Mouse (Mus musculus) spleen, adult 18-20 months (tissue): ENCODE measurements around the gene Arhgap24.

Experiments
- DNase-seq, 2 experiments: peaks; one replicate each; pipeline ENCODE4 v3.0.0; 2022; ENCODE audit warnings: mixed read lengths in 2 of 2

The Arhgap24 gene

GRCm38 (mm10) chr5:102687673-102688072, 206.5 kb downstream of the Arhgap24 start:
- DNase-seq: no peak

- DNase-seq: peak in 1 of 2 experiments; percentile 33
Measured at GRCm38 (mm10) chr5:102692487-102692886, 211.3 kb downstream of the Arhgap24 start.

- no peak for DNase-seq
Measured at GRCm38 (mm10) chr5:102693192-102693591, 212.0 kb downstream of the Arhgap24 start.

GRCm38 (mm10) chr5:102693871-102694270, 212.7 kb downstream of the Arhgap24 start:
- no peak for DNase-seq

- DNase-seq: no peak
Measured at GRCm38 (mm10) chr5:102697784-102698183, 216.6 kb downstream of the Arhgap24 start.

- DNase-seq: no peak
Measured at GRCm38 (mm10) chr5:102698396-102698795, 217.2 kb downstream of the Arhgap24 start.

GRCm38 (mm10) chr5:102698891-102699290, 217.7 kb downstream of the Arhgap24 start:
- no peak for DNase-seq

- no peak for DNase-seq
Measured at GRCm38 (mm10) chr5:102702581-102702980, 221.4 kb downstream of the Arhgap24 start.

GRCm38 (mm10) chr5:102703325-102704099, 222.3 kb downstream of the Arhgap24 start:
- DNase-seq: peak; percentile 12 to 64

- no peak for DNase-seq
Measured at GRCm38 (mm10) chr5:102705170-102705569, 224.0 kb downstream of the Arhgap24 start.

GRCm38 (mm10) chr5:102710336-102710735, 229.1 kb downstream of the Arhgap24 start:
- DNase-seq: no peak

GRCm38 (mm10) chr5:102719368-102719972, 238.3 kb downstream of the Arhgap24 start:
- no peak for DNase-seq

GRCm38 (mm10) chr5:102723558-102723957, 242.4 kb downstream of the Arhgap24 start:
- DNase-seq: no peak

GRCm38 (mm10) chr5:102724813-102725348, 243.7 kb downstream of the Arhgap24 start:
- no peak for DNase-seq

GRCm38 (mm10) chr5:102725365-102725764, 244.2 kb downstream of the Arhgap24 start:
- no peak for DNase-seq

- DNase-seq: no peak
Measured at GRCm38 (mm10) chr5:102726985-102727384, 245.8 kb downstream of the Arhgap24 start.

- DNase-seq: no peak
Measured at GRCm38 (mm10) chr5:102728531-102728930, 247.3 kb downstream of the Arhgap24 start.

- DNase-seq: no peak
Measured at GRCm38 (mm10) chr5:102729476-102729875, 248.3 kb downstream of the Arhgap24 start.

- no peak for DNase-seq
Measured at GRCm38 (mm10) chr5:102736131-102736530, 254.9 kb downstream of the Arhgap24 start.

- no peak for DNase-seq
Measured at GRCm38 (mm10) chr5:102742554-102743255, 261.5 kb downstream of the Arhgap24 start.

- DNase-seq: no peak
Measured at GRCm38 (mm10) chr5:102743436-102743835, 262.2 kb downstream of the Arhgap24 start.

- DNase-seq: no peak
Measured at GRCm38 (mm10) chr5:102744051-102744450, 262.9 kb downstream of the Arhgap24 start.

GRCm38 (mm10) chr5:102748146-102748545, 267.0 kb downstream of the Arhgap24 start:
- DNase-seq: no peak
